Mouse (Mus musculus) left cerebral cortex, adult 8-10 months (tissue): ENCODE measurements around the gene Adcy7. TPM values are rescaled to one million over a fixed set of nuclear protein-coding genes. Genes with fewer than 3 reads are reported as not detected.

ENCODE experiments used
- DNase-seq, 2 experiments: peaks; one replicate each; pipeline ENCODE4 v3.0.0; 2022; ENCODE audit warnings: low spot score in 2 of 2
- total RNA-seq, 4 experiments: library from RNA; stranded (reverse); gene quantifications; 2 replicates each; pipeline ENCODE4 v1.2.4; 2022

Gene Adcy7
- 1 to 10 TPM; 5.7 to 6.9 (median 6.4) TPM for total RNA-seq

DNA sequence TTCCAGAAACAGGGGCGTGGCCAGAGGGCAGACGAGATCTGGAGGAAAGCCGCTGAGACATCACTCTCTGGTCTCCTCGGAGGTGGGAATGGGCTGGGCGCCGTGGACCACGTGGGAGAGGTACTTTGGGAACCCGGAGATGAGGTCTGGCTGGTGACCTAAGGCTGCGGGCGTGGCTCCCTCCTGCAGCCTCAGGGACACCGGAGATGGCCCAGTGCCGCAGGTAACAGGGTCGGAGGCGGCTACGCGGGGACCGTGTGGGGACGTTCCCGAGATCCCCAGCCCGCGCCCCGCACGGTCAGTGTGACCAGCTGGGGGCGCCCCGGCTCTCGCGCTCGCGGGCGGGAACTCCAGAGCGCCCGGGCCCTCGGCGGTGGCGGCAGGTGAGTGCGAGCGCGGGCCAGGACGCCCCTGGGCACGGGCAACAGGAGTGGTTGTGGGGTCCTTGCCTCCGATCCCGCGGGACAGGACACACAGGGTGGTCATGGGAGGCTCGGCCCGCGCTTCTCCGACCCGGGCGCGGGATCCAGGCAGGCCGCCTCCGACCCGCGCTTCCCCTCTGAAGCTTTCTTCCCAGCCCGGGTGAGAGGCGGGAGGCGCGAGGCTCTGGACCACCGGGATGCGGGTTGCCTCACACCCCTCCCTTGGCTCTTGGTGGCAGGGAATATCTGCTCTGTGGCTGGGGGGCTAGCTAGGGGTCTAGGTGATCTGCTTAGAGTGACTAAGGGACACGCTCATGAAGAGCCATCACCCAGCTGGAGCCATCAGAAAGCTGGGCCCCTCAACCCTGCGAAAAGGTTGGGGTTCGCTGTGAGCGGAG, at the start of gene Adcy7:
Adcy7 (plus strand) TSS at position 173 of the 820 bp plus-strand sequence.
- DNase-seq: peak in 1 of 2 experiments; percentile 19

DNA sequence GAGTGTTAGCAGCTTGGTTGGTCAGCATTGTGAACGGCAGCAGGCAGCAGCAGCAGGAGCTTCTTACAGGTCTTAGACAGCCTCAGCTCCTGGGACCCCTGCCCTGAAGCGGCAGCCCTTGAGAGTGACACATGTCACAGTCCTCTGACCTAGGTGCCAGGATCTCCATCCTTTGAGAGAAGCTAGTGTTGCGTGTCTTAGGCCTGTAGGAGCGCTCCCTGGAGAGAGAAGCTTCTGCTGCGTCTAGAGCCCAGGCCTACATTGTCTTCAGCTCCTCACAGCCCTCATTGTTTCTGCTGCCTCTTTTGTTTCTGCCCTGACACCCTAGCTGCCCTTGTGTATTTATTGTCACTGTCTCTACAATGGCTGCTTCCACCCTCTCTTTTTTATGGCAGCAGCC, 46.8 kb upstream of the Adcy7 start:
- no peak for DNase-seq

DNA sequence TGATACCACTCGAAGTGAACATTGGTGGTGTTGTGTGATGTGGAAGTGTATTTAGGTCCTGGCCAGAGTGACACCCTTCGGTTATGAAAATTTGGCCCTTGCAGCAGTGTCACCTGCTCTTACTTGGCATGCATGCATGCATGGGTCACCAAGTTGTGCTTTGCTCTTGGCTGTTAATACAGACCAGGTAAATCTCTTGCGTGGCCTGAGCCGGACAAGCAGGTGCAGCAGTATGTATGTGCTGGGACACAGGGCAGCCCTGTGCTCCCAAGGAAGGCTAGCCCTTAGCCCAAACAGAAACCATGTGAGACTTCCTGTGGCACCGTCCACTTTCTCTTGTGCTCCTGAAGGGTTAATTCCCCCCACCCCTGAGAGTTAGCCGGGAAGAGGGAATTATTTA, 44.4 kb upstream of the Adcy7 start:
- no peak for DNase-seq

DNA sequence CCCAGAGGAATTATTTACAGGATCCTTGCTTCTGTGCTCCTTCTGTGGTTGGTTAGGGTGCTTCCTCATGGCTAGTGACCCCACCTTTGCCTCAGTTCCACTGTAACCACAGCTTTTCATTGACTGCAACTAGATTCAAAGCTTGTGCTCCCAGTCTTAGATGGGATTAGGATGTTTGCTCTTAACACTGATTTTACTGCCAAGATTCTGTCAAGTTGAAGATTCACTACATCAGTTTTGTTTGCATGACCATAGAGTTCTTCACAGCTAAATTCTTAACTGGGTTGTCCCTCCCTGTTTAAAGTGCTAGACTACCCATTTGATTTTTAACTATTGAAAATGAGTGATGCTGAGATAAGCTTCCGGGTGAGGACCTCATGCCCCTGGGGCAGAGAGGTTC, 43.9 kb upstream of the Adcy7 start:
- no peak for DNase-seq

DNA sequence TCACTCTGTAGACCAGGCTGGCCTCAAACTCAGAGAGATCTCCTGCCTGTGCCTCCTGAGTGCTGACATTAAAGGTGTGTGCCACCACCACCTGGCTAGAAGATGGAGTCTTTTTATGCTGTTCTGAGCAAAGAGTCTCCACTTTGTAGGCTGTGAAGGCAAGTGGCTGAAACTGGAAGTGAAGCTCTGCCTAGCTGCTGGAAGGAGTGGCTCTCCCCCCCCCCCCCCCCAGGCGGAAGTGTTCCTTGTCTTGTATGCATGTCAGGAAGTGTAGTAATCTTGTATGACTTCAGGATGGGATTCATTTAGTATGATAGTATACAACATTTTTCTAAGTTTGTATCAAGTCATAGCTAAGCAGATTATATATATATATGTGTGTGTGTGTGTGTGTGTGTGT, 43.4 kb upstream of the Adcy7 start:
- DNase-seq: no peak

DNA sequence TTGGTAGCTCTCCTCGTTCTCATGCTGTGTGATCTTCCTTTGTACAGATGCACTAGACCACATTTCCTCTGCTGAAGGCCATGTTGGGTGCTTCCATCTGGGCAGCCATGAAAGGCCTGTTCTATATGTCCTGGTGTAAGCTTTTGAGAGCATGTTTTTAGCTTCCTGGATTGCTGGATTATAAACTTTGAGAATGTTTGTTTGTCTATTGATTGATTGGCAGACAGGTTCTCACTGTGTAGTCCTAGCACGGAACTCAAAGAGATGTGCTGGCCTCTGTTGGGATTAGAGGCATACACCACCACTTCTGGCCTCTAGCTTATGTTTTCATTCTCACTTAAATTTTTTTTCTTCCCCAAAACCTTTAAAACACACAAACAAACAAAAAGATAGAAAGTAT, 35.5 kb upstream of the Adcy7 start:
- DNase-seq: no peak

DNA sequence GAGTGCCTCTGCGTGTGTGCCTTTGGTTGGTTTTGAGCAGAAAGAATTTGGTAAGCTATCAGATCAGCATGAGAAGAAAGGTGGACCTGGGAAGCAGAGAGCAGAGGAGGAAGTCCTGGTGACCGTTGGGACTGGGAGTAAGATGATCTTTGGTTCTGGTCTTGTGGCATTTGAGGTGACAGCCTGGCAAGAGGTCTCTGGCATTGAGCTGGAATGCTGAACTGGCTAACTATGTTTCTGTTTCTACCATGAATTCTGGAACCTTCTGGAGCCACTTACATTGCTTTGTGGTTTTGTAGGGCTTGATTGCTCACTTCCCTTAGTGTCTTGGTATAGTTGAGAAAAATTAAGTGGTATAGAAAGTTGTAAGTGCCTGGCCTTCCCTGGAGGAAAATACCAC, 34.6 kb upstream of the Adcy7 start:
- no peak for DNase-seq

DNA sequence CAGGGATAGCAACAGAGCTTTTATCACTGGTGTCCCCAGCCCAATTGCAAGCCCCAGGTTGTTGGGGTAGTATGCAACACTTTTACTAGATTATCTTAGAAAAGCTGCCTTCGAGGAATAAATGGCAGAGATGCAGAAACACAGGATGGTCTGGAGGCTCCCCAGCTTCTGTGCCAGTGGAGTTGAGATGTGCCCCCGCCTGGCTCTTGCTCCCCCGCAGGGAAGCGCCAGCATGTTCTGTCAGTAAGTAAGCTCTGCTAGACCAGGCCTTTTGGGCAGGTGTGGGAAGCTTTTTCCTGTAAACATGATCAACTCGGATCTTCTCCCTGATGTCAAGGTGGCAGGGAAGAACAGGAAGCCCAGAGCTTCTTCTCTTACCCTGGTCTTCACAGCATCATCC, 32.9 kb upstream of the Adcy7 start:
- DNase-seq: no peak

DNA sequence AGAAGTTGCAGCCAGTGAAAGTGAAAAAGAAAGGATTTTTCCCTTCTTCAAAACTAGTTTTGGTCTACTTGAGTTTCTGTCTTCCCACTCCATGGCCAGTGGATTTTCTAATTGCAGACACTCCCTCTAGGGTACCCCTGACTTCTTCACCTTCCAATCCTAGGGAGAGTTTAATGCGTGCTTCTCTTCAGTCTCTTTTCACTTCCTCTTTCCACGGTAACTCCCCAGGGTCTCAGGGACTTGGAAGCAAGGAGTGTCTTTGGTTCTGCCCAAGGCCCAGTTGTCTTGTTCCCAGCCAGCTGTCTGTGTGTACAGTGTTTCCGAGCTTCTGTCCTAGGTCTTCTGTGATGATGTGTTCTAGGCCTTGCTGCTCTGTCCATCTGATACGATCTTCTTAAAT, 30.3 kb upstream of the Adcy7 start:
- no peak for DNase-seq

DNA sequence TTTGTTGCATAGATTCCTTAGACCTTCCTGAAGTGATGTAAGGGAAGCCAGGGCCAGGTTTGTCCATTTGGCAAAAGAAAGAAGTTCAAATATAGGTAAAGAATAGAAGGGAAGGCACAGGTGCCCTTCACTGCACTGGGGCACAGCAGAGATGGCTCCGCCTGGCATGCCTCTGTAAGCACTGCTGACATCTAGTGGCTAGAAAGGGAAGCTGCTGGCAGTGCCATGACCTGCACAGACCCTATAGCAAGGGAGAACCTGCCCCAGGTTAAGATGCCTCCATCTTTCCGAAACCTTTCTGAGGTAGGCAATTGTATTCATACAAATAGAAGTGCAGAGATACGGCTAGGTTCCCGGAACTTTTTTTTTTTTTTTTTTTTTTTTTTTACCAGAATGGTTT, 27.9 kb upstream of the Adcy7 start:
- no peak for DNase-seq

DNA sequence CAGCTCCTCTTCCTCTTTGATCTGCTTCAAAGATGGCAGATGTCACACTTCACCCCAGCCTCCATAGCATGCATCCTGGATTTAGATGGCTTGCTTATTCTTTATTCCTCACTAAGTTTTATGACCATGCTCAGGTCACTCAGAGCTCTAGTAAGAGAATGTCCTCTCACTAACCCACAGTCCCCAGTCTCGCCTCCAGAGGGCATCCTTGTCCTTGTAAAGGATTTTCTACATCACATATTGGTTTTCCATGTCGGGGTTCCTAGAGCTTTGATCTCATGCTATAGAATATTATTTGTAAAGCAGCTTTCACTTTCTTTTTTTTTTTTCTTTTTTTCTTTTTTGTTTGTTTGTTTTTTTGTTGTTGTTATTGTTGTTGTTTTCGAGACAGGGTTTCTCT, 19.4 kb upstream of the Adcy7 start:
- DNase-seq: no peak

DNA sequence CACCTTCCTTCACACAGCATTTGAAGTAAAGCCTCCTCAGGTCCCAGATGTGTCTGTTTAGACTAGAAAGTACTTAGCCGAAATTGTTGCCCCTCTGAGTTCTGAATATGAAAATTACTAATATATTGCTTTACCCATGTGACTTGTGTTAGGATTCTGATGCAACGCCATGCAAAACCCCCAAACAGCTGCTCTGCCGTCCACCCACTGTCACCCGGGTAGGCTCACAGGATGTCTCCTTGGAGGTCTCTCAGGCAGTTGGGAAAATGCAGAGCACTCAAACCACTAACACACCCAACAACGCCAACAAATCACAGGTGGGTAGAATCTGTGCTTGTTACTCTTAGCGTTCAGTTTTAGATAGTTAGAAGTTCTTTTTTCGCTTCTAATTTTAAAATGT, 17.2 kb upstream of the Adcy7 start:
- DNase-seq: no peak

DNA sequence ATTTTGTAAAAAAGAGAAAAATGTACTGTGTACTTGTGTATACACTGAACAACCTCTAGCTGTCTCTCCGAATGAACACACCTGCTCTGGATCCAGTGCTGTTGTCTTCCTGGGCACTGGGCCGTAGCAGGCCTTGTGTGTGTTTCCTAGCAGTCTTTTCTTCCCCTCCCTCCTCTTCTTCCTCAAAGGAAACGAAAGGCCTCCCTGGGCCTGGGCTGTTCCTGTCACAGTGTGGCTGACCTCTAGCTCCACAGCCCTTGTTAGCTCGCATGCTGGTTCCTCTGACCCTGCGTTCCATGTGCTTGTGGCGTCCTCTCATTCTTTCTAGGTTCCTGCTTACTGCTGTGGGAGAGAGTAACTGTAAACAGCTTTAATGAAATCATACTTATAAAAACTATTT, 14.2 kb upstream of the Adcy7 start:
- no peak for DNase-seq

DNA sequence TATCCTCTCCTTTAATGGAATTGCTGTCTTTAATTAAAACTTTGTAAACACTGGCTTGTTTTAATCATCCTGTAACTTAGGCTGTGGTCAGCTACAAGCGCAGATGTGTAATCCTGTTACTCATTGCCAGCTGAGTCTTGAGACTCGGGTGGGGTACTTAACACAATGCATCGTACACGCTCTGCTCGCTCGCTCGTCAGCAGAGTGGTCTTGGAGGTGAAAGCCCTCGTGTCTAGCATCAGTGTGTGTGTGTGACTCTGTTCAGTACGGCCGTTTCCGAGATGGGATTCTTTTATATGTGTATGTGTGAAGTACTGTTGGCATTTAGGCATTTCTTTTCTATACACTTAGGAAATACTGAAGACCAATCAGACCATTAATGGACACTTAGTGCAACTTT, 13.7 kb upstream of the Adcy7 start:
- no peak for DNase-seq

DNA sequence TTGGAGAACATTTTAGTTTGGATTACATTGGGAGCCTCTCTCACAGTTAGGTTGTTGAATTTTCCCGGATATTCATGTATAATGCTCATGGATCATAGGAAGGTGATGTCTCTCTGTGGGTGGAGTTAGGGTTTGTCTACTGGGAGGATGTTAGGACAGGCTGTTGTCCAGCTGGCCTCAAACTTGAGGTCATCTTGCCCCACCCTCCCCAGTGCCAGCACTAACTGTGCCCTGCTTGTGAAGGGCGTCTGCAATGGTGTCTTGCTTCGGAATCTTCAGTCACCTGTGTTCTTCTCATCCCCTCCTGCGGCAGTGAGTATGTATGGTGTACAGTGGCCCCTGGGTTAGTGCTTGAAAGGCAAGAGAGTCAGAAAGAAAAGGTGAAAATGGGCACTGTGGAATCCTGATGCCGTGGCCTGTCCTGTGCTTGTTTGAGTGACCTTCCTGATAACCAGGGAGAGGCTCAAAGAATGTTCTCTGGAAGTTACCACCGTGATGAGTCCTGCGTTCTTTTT, 11.7 kb upstream of the Adcy7 start:
- DNase-seq: no peak

DNA sequence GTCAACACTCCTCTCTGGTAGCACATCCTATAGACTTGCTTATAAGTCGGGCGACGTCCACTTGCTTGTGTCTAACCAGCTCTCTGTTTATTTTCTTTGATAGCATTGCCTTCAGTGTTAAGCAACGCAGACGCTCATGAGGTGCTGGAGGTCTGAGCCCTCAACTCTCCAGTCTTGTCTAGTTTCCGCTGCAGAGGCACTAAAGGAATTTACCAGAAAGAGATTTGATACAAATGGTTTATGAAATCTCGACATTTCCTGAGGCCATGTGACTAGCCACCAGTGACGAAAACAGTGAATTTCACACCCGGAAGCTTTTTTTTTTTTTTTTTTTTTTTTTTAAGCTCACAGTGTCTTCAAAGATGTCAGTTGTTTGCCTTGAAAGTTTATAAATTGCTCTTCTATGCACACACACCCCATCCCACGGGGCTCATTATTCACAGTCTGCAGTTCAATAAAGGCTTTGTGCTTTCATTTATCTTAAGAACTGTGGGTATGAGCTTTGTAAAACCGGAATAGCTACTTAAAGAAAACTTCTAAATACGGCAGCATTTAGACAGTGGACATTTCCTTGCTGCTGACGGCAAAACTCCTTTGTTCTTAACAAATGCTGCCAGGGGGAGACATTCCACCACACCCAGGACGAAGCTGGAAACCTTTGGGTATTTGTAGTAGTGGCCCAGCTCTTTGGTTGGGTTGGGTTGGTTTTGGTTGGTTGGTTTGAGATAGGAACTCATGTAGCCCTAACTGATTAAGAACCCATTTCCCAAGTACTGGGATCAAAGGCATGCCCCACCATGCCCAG, 9.2 kb upstream of the Adcy7 start:
- no peak for DNase-seq

DNA sequence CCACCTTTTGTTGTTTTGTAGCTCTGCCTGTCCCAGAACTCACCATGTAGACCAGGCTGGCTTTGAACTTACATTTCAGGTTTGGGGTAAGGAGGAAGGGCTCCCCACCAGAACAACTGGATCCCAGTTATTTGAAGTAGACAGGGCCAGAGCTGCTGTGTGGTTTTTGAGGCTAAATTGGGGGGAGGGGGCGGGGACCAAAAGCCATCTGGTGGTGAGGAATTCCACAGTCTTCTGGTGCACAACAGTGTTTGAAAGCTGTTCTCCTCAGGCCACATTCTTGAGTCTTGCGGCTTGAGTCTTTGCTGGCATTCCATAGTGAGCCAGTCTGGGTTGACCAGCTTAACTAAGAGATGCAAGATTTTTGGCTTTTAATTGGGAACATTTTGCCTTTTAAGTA, 6.7 kb upstream of the Adcy7 start:
- no peak for DNase-seq

DNA sequence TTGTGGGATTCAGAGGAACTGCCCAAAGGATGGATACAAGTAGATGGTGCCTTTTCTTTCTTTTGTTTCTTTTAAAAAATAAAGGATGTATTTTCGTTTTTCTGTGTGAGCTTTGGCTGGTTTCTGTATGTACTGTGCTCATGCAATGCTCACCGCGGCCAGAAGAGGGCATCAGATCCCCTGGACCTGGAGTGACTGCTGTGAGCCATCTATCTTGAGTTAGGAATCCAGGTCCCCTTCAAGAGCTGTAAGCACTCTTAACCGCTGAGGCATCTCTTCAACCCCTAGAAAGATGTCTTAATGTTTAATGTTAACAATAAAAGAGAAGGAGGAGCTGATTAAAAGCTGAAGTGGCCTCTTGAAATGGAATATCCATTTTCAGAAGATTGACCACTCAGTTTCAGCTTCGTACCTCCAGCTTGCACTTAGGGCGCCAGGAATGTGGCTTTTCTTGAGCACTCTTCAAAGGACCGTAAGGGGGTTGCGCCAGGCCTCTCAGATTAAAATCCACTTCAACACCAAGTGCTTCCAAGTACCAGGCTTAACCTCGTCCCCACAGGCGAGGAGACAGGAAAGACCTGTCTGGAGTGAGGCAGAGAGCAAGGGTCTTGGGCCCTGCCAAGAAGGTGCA, 5.9 kb upstream of the Adcy7 start:
- peak; percentile 51 to 85 for DNase-seq

DNA sequence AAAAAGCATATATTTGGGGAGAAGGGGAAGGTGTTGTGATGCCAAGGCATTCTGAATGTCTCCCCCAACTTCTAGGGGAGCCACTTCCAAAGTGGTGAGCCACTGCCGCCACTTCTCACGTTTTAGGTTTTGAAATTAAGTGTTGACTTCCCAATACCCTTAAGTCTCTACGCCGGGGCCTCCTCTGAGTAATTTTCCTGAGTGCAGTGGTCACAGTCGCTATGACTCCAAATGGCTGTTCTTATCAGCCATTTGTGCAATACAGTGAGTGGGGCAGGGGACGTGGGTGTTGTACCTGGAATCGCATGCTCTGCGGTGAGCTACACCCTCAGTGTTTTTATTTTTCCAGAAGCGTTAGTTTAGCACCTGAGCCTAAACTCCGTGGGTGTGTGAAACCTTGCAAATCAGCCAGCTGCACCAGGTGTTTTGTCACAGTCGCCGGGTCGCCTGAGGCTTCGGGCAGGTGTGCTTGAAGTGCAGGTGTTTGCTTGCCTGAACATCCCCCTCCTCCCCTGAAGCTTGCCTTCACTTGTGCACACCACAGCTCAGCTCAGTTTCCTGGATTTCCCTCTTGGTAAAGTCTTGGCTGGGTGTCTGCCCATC, 5.3 kb upstream of the Adcy7 start:
- no peak for DNase-seq

DNA sequence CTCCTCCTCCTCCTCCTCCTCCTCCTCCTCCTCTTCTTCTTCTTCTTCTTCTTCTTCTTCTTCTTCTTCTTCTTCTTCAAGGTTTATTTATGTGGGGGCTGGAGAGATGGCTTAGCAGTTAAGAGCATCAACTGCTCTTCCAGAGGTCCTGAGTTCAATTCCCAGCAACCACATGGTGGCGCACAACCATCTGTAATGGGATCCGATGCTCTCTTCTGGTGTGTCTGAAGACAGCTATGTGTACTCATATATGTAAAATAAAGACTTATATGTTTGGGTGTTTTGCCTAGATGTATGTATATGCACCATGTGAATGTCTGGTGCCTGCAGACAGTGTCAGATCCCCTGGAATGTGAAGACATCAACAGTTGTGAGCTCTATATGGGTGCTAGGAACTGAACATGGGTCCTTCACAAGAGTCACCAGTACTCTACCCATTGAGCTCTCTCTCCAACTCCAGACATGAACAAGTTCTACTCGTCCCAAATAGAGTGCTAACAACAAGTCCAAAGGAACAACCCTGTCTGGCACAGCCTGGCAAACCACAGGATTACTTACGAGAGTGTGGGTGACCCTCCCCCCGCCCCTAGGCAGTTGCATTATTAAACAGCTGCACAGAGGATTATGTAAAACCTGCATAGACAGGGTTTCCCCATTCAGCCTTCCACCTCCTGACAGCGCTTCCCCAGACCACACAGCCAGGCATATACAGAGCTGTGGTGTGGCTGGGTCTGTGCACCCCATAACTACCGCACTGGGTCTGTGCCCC, 2.9 kb upstream of the Adcy7 start:
- no peak for DNase-seq

DNA sequence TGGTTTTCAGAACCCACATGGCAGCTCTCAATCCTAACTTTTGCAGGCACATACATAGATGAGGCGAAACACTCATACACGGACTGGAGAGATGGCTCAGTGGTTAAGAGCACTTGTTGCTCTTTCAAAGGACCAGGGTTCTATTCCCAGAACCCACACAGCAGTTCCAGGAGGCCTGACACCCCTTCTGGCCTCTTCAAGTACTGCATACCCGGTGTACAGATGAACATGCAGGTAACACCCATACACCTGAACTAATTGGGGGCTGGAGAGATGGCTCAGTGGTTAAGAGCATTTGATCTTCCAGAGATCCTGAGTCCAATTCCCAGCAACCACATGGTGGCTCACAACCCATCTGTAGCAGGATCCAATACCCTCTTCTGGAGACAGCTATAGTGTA, 2.1 kb upstream of the Adcy7 start:
- no peak for DNase-seq
